Mouse (Mus musculus) liver, postnatal 0 days (tissue): Measurements from ENCODE around the gene Txnip.
"Not testable (repeated sequence)": the region's sequence is repeated elsewhere in the genome, so short reads cannot be mapped to it uniquely, and the experiment has no call there.

Experiments
- CTCF ChIP-seq: sonication (generic); IDR thresholded peaks from 2 replicates; pipeline ENCODE4 v1.5.1; 2016; ENCODE audit warnings: antibody characterized with exemption, low read depth
- EP300 ChIP-seq: IDR thresholded peaks from 2 replicates; pipeline ENCODE4 v1.6.1; 2016; ENCODE audit warnings: antibody characterized with exemption, low read depth, mild to moderate bottlenecking

- not testable (repeated sequence) for TF ChIP-seq CTCF, EP300
Measured at GRCm38 (mm10) chr3:96507966-96508365, 49.8 kb upstream of the Txnip start.
